Mouse (Mus musculus): ENCODE measurements at regions not wholly inside any gene's neighbourhood (a gene's known extent, or its start where the extent isn't known, plus 50 kb on each side); places are given as distances from the start of the nearest gene placed in this dataset.

- no peaks in the 10 kb centered on the region for H3K27me3 ChIP-seq
- H3K4me3 ChIP-seq: no peak overlapping the region
- 83% methylated on average over 8 of the region's 8 CpGs for WGBS
- no peaks in the 10 kb centered on the region for H3K9me3 ChIP-seq
- ATAC-seq (ENCODE audit: low FRiP score, low read depth): no peak
- no peak overlapping the region for H3K4me2 ChIP-seq (replicated peaks)
- no peak overlapping the region for H3K9ac ChIP-seq (replicated peaks)
- H3K27ac ChIP-seq (replicated peaks): no peak overlapping the region
- no peaks in the 10 kb centered on the region for H3K36me3 ChIP-seq
- no peaks in the 10 kb centered on the region for H3K4me1 ChIP-seq
Measured at GRCm38 (mm10) chr11:44261657-44262056, 138.2 kb upstream of the Il12b start.

- WGBS: 80% methylated on average over 3 of the region's 3 CpGs
- no peaks in the 10 kb centered on the region for H3K9me3 ChIP-seq
- no peak overlapping the region for H3K4me3 ChIP-seq
- no peaks in the 10 kb centered on the region for H3K27me3 ChIP-seq
- no peak overlapping the region for H3K9ac ChIP-seq (replicated peaks)
- H3K36me3 ChIP-seq: no peaks in the 10 kb centered on the region
- no peak overlapping the region for H3K4me2 ChIP-seq (replicated peaks)
- H3K4me1 ChIP-seq: no peaks in the 10 kb centered on the region
- ATAC-seq (ENCODE audit: low FRiP score, low read depth): no peak
- H3K27ac ChIP-seq (replicated peaks): no peak overlapping the region
Measured at GRCm38 (mm10) chr11:44262571-44262970, 137.3 kb upstream of the Il12b start.

- H3K36me3 ChIP-seq: no peaks in the 10 kb centered on the region
- no peak overlapping the region for H3K9ac ChIP-seq (replicated peaks)
- no peaks in the 10 kb centered on the region for H3K9me3 ChIP-seq
- H3K4me3 ChIP-seq: no peak overlapping the region
- no peak for ATAC-seq (ENCODE audit: low FRiP score, low read depth)
- H3K27ac ChIP-seq (replicated peaks): no peak overlapping the region
- H3K27me3 ChIP-seq: no peaks in the 10 kb centered on the region
- no peaks in the 10 kb centered on the region for H3K4me1 ChIP-seq
- H3K4me2 ChIP-seq (replicated peaks): no peak overlapping the region
Measured at GRCm38 (mm10) chr11:44272268-44272667, 127.6 kb upstream of the Il12b start.

GRCm38 (mm10) chr11:44278521-44279208 lies 121.2 kb upstream of the Il12b start:
- Histone ChIP-seq H3K9me3 (no peaks in the 10 kb centered on the region), H3K27ac (replicated peaks) (no peak overlapping the region)

GRCm38 (mm10) chr11:44285961-44286360 lies 113.9 kb upstream of the Il12b start:
- no peaks in the 10 kb centered on the region for H3K36me3 ChIP-seq
- H3K4me2 ChIP-seq (replicated peaks): no peak overlapping the region
- no peak overlapping the region for H3K4me3 ChIP-seq
- no peak for ATAC-seq (ENCODE audit: low FRiP score, low read depth)
- no peak overlapping the region for H3K9ac ChIP-seq (replicated peaks)
- no peak overlapping the region for H3K27ac ChIP-seq (replicated peaks)
- H3K4me1 ChIP-seq: no peaks in the 10 kb centered on the region
- WGBS: 85% methylated on average over 2 of the region's 2 CpGs
- no peaks in the 10 kb centered on the region for H3K27me3 ChIP-seq
- H3K9me3 ChIP-seq: no peaks in the 10 kb centered on the region

More at GRCm38 (mm10) chr11:44278521-44279208, 121.2 kb upstream of the Il12b start:
- H3K4me3 ChIP-seq: no peak overlapping the region
- H3K27me3 ChIP-seq: no peaks in the 10 kb centered on the region
- no peaks in the 10 kb centered on the region for H3K36me3 ChIP-seq
- H3K4me2 ChIP-seq (replicated peaks): no peak overlapping the region
- no peak overlapping the region for H3K9ac ChIP-seq (replicated peaks)
- no peak for ATAC-seq (ENCODE audit: low FRiP score, low read depth)
- 88% methylated on average over 7 of the region's 7 CpGs for WGBS
- H3K4me1 ChIP-seq: no peaks in the 10 kb centered on the region

GRCm38 (mm10) chr11:44288825-44289224 lies 111.0 kb upstream of the Il12b start:
- no peak overlapping the region for H3K4me3 ChIP-seq
- H3K27ac ChIP-seq (replicated peaks): no peak overlapping the region
- H3K4me1 ChIP-seq: no peaks in the 10 kb centered on the region
- ATAC-seq (ENCODE audit: low FRiP score, low read depth): no peak
- H3K4me2 ChIP-seq (replicated peaks): no peak overlapping the region
- H3K27me3 ChIP-seq: no peaks in the 10 kb centered on the region
- no peaks in the 10 kb centered on the region for H3K36me3 ChIP-seq
- 83% methylated on average over 1 of the region's 1 CpGs for WGBS
- no peak overlapping the region for H3K9ac ChIP-seq (replicated peaks)
- H3K9me3 ChIP-seq: no peaks in the 10 kb centered on the region

- no peak overlapping the region for H3K4me2 ChIP-seq (replicated peaks)
- no peaks in the 10 kb centered on the region for H3K27me3 ChIP-seq
- no peaks in the 10 kb centered on the region for H3K9me3 ChIP-seq
- H3K27ac ChIP-seq (replicated peaks): no peak overlapping the region
- H3K4me1 ChIP-seq: no peaks in the 10 kb centered on the region
- no peak overlapping the region for H3K4me3 ChIP-seq
- no peak overlapping the region for H3K9ac ChIP-seq (replicated peaks)
- no peaks in the 10 kb centered on the region for H3K36me3 ChIP-seq
- WGBS: 93% methylated on average over 8 of the region's 8 CpGs
- ATAC-seq (ENCODE audit: low FRiP score, low read depth): no peak
Measured at GRCm38 (mm10) chr11:44303786-44304185, 96.1 kb upstream of the Il12b start.

- H3K36me3 ChIP-seq: no peaks in the 10 kb centered on the region
- H3K4me2 ChIP-seq (replicated peaks): no peak overlapping the region
- no peaks in the 10 kb centered on the region for H3K9me3 ChIP-seq
- no peak overlapping the region for H3K4me3 ChIP-seq
- H3K27me3 ChIP-seq: no peaks in the 10 kb centered on the region
- WGBS: 48% methylated on average over 8 of the region's 8 CpGs
- no peaks in the 10 kb centered on the region for H3K4me1 ChIP-seq
- H3K9ac ChIP-seq (replicated peaks): no peak overlapping the region
- ATAC-seq (ENCODE audit: low FRiP score, low read depth): no peak
- H3K27ac ChIP-seq (replicated peaks): no peak overlapping the region
Measured at GRCm38 (mm10) chr11:44316061-44316460, 83.8 kb upstream of the Il12b start.

- ATAC-seq (ENCODE audit: low FRiP score, low read depth): no peak
Measured at GRCm38 (mm10) chr11:44319136-44319535, 80.7 kb upstream of the Il12b start.

GRCm38 (mm10) chr11:44323314-44323713 lies 76.5 kb upstream of the Il12b start:
- ATAC-seq (ENCODE audit: low FRiP score, low read depth): no peak
- H3K4me1 ChIP-seq: no peaks in the 10 kb centered on the region
- H3K4me2 ChIP-seq (replicated peaks): no peak overlapping the region
- WGBS: 63% methylated on average over 2 of the region's 2 CpGs
- H3K27me3 ChIP-seq: no peaks in the 10 kb centered on the region
- no peaks in the 10 kb centered on the region for H3K9me3 ChIP-seq
- H3K4me3 ChIP-seq: no peak overlapping the region
- no peak overlapping the region for H3K27ac ChIP-seq (replicated peaks)
- no peaks in the 10 kb centered on the region for H3K36me3 ChIP-seq
- H3K9ac ChIP-seq (replicated peaks): no peak overlapping the region

More at GRCm38 (mm10) chr11:44319136-44319535, 80.7 kb upstream of the Il12b start:
- Histone ChIP-seq H3K4me2 (replicated peaks) (no peak overlapping the region), H3K9me3 (no peaks in the 10 kb centered on the region), H3K4me1 (no peaks in the 10 kb centered on the region), H3K9ac (replicated peaks) (no peak overlapping the region), H3K36me3 (no peaks in the 10 kb centered on the region), H3K4me3 (no peak overlapping the region), H3K27ac (replicated peaks) (no peak overlapping the region), H3K27me3 (no peaks in the 10 kb centered on the region)
- 91% methylated on average over 3 of the region's 3 CpGs for WGBS

- no peak overlapping the region for H3K4me2 ChIP-seq (replicated peaks)
- no peak overlapping the region for H3K9ac ChIP-seq (replicated peaks)
- no peak overlapping the region for H3K27ac ChIP-seq (replicated peaks)
- H3K4me1 ChIP-seq: no peaks in the 10 kb centered on the region
- no peak for ATAC-seq (ENCODE audit: low FRiP score, low read depth)
- no peaks in the 10 kb centered on the region for H3K36me3 ChIP-seq
- no peaks in the 10 kb centered on the region for H3K9me3 ChIP-seq
- no peak overlapping the region for H3K4me3 ChIP-seq
- H3K27me3 ChIP-seq: no peaks in the 10 kb centered on the region
- WGBS: 94% methylated on average over 4 of the region's 4 CpGs
Measured at GRCm38 (mm10) chr11:44325066-44325465, 74.8 kb upstream of the Il12b start.

GRCm38 (mm10) chr11:44325525-44325924 lies 74.3 kb upstream of the Il12b start:
- no peak for ATAC-seq (ENCODE audit: low FRiP score, low read depth)
- 88% methylated on average over 11 of the region's 11 CpGs for whole genome bisulfite sequencing

GRCm38 (mm10) chr11:44329503-44329902 lies 70.4 kb upstream of the Il12b start:
- Histone ChIP-seq H3K9me3 (no peaks in the 10 kb centered on the region), H3K36me3 (no peaks in the 10 kb centered on the region), H3K4me3 (no peak overlapping the region), H3K4me1 (peaks cover 9% of the 10 kb centered on the region; the same call in 1 of the 2 replicates), H3K27me3 (peaks cover 10% of the 10 kb centered on the region; the same call in 1 of the 2 replicates), H3K9ac (replicated peaks) (no peak overlapping the region), H3K4me2 (replicated peaks) (no peak overlapping the region), H3K27ac (replicated peaks) (no peak overlapping the region)
- WGBS: 80% methylated on average over 4 of the region's 4 CpGs
- ATAC-seq (ENCODE audit: low FRiP score, low read depth): no peak

More at GRCm38 (mm10) chr11:44325525-44325924, 74.3 kb upstream of the Il12b start:
- no peak overlapping the region for H3K27ac ChIP-seq (replicated peaks)
- no peak overlapping the region for H3K9ac ChIP-seq (replicated peaks)
- no peaks in the 10 kb centered on the region for H3K36me3 ChIP-seq
- no peak overlapping the region for H3K4me2 ChIP-seq (replicated peaks)
- no peaks in the 10 kb centered on the region for H3K9me3 ChIP-seq
- H3K4me3 ChIP-seq: no peak overlapping the region
- H3K27me3 ChIP-seq: no peaks in the 10 kb centered on the region
- no peaks in the 10 kb centered on the region for H3K4me1 ChIP-seq
